Mouse (Mus musculus) MN1 (cell line): Measurements from ENCODE around the gene Cemip.

Source experiments
- DNase-seq: peaks from one replicate; pipeline ENCODE4 v3.0.0-alpha.2; 2016; ENCODE audit warnings: low spot score

The Cemip gene

DNA sequence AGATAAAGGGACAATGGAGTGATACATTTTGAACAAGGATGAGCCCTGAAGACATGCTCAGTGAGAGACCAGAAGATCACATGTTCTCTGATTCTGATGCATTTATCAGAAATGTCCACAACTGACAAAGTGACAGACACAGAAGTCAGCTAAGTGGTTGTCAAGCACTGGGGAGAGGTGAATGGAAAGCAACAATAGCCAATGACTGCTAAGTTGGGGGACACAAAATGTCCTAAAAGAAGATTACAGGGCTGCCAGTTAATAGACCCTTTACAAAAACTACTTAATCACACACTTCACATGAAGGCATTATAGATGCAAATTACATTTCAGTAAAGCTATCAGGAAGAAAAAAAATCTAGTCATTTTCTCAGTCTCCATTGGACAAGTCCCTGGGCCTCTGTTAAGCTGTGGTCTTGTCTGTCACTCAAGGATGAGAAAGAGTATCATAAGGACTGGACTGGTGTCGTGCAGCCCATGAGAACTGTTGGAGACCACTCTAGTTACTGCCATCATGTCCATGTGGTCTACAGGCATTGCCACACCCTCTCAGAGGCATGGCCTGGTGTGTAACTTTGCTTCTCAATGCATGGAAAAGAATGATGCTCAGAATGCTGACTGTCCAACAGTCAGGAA, 59.2 kb downstream of the Cemip start:
- DNase-seq, result no peak

DNA sequence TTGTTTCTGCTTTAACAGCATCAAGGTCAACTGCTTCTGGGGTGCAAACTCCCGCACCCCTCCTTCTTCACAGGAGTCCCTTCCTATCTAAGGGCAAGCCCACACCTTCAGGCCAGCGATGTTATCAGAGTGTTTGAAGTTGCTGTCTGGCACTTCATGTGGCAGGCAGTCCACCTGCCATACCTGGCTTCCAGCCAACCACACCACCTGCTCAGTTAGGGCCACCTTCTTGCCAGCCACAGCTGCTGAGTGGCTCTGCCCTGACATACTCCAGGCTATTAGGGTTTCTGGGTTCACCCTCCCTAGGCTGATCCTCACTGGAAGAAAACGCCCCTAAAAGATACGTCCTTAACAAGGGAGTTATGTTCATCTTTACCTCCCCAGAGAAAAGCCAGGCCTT, 60.2 kb downstream of the Cemip start:
- no peak for DNase-seq

GRCm38 (mm10) chr7:84023466-84023865, 62.8 kb downstream of the Cemip start:
- DNase-seq, result no peak

DNA sequence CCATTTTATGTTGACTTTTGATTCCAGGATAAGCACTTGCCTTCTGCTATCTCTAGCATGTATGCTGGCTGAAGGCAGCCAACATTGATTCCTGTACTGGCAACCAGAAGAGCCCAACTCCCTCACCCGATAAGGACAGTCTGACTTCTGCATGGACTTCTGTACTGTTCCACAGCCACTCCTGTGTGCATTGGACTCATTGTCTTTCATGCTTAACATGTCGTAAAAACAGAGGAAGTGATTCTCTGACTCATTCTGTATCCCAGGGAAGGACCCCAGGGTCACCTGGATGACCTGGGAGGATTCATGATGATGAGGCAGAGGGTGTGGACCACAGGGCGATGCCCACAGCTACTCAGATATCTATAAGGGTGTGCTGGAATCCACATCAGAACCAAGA, 63.8 kb downstream of the Cemip start:
- no peak for DNase-seq

GRCm38 (mm10) chr7:84019381-84019780, 66.9 kb downstream of the Cemip start:
- DNase-seq, result no peak

- no peak for DNase-seq
These were observed 67.7 kb downstream of the Cemip start for GRCm38 (mm10) chr7:84018291-84019266.

- no peak for DNase-seq
These were observed 71.3 kb downstream of the Cemip start for GRCm38 (mm10) chr7:84015050-84015449.

DNA sequence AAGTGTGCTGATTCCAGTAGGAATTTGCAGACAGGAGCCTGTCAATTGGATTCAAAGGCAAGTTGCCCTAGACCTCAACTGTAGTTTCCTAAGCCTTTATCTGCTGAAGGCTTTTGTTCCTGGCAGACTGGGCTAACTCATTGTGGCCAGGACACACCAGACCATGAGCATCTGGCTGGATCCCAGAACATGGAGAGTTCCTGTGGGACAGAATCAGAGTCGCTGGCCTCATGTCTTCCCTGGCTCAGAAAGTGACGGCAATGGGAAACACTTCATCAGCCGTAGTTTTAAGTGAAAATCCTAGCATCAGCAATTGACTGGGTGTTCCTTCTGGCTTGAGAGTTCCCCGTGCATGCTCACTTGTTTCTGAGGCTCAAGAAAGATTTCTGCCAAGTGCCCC, 72.6 kb downstream of the Cemip start:
- no peak for DNase-seq

GRCm38 (mm10) chr7:84004357-84004756, 81.9 kb downstream of the Cemip start:
- no peak for DNase-seq

DNA sequence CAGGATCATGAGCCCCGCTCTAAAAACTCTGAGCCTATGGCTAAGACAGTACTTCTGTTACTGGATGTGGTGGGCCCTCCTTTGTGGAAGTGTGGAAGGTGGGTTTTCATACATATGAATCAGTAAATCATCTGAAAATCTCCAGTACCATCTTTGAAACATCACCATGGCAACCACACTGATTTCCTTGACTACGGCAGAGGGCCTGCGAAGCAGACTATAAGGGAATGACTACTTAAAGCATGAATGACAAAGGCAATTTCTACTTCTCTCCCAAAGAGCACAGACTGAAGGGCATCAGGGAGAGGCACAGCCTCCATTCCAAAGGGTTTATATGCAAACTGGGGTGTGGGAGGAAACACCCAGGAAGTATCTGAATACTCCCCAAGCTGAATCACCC, 84.8 kb downstream of the Cemip start:
- no peak for DNase-seq

GRCm38 (mm10) chr7:84000671-84001070, 85.6 kb downstream of the Cemip start:
- no peak for DNase-seq

DNA sequence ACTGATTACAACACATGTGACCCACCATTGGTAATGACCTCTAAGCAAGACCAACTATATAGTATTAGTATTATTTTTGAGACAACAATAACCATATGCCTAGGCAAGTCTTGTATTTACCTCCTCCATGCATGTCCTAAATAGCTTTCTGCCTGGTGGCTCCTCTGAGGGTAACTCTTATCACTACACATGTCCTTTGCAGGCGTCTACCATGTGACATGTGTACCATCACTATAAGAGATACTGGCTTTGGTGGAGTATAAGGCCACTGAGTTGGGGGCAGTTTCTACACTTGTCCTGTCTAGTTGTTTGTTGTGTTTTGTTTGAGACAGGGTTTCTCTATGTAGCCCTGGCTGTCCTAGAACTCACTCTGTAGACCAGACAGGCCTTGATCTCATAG, 86.7 kb downstream of the Cemip start:
- no peak for DNase-seq

DNA sequence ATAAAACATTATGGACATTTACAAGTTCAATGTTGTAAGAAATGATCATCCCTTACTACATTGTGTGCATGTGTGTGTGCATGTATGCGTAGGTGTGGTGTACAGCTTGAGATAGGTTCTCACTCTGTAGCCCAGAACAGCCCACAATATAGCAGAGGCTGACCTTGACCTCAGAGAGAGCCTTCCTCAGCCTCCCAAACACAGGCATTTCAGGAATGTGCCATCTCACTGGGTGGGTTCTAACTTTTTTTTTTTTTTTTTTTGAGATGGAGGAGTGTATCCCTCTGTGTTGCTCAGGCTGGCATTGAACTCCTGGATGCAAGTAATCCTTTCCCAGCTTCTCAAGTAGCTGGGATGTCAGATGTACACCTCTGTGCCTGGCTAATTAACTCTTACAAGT, 92.0 kb downstream of the Cemip start:
- no peak for DNase-seq

DNA sequence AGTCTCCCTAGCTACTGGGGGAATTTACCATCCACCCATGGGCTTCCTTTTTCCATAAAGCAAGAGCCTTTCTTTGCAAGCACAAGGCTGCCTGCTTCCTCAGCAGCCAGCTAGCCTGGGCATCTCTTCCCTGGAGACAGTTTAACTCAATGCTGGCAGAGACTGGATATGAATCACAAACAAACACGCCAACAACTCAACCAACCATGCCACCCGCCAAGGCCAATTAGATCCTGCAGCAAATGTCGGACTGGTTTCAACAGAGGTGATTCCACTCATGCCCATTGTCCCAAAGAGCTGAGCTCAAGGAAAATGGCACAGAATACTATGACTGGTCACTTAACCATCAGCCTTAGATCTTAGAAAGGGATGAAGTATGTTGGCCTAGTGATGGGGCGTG, 97.0 kb downstream of the Cemip start:
- DNase-seq, result no peak

DNA sequence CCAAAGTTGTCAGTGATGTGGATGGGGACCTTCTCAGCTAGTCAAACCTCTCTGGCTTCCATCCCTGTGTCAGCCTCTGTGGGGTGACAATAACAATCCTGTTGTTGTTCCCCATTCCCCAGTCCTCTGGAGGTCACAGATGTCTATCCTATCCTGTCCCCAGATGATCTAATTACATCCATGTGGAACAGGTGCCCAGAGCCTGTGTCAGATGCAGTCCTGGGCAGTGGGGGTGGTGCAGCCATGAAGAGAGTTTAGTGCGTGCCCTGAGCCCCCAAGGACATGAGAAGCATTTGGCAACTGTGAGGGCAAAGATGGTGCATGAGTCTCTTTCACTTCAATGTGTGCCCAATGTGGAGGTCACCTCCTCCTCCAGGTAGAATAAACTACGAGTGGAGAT, 100.6 kb downstream of the Cemip start:
- no peak for DNase-seq

GRCm38 (mm10) chr7:83982566-83982965, 103.7 kb downstream of the Cemip start:
- no peak for DNase-seq

DNA sequence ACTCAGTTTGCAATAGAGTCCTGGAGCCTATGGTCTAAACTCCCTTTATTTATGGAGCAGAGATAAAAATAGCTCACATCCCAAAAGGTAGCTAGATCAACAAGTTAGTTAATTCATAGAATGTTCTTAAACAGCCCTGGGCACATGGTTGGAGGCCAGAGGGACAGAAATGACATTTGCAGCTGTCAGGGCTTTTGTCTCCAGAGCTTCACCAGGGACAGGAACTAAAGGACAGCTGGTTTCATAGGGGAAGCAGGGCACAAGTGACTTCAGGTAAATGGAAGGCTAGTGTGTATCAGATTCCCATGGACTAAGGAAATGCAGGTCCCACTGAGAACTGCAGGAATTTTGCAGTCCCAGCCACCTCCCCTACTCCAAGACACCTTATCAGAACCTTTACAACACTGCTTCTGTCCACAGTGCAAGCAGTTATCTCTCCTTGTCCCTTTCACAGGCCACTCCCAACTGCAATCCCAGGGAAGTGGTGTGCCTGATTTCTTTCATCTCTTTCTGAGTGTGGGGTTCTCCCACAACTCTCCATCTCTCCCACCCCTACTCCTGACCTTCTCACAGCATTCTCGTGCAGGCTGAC, 107.3 kb downstream of the Cemip start:
- DNase-seq, result no peak

GRCm38 (mm10) chr7:83978410-83978809, 107.9 kb downstream of the Cemip start:
- no peak for DNase-seq

DNA sequence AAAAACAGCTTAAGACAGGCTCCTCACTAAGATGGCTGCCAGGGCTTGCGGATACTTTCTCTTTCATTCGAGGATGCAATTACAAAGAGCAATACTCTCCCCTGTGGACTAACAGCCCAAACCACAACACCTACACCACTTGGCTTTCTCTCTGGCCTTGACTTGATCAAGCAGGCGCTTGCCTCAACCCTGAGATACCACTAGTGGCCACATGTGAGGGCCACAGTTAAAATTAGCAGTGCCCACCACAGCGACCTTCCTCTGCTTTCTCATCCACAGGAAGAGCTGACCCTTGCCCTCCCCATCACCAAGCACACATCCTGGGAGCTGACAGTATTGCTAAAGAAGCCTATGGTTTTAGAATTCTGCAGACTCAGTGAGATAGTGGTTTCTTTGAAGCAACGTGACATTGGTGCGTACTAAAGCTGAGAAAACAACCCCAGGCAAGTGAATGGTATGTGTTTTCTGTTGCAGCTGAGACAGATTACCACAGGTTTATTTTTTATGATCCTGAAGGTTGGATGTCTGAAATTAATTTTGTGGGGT, 109.8 kb downstream of the Cemip start:
- no peak for DNase-seq

DNA sequence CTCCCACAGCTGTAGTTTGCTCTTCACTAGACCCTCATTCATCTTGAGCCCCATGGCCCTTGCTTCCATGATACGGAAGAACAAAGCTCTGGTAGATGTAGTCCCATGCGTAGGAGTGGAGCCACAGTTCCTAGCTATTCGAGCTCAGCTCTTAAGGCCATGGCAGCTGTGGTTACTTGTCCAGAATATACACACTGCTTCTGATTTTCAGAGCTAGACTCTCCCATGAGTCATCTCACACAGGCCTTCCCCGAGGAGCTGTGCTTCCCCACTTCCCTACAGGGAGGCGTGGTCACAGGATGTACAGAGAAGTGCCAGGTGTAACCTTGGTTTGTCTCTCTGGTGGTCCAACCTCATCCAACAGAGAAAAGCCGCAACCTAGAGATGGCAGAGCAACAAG, 111.0 kb downstream of the Cemip start:
- no peak for DNase-seq

GRCm38 (mm10) chr7:83972485-83972884, 113.8 kb downstream of the Cemip start:
- no peak for DNase-seq

DNA sequence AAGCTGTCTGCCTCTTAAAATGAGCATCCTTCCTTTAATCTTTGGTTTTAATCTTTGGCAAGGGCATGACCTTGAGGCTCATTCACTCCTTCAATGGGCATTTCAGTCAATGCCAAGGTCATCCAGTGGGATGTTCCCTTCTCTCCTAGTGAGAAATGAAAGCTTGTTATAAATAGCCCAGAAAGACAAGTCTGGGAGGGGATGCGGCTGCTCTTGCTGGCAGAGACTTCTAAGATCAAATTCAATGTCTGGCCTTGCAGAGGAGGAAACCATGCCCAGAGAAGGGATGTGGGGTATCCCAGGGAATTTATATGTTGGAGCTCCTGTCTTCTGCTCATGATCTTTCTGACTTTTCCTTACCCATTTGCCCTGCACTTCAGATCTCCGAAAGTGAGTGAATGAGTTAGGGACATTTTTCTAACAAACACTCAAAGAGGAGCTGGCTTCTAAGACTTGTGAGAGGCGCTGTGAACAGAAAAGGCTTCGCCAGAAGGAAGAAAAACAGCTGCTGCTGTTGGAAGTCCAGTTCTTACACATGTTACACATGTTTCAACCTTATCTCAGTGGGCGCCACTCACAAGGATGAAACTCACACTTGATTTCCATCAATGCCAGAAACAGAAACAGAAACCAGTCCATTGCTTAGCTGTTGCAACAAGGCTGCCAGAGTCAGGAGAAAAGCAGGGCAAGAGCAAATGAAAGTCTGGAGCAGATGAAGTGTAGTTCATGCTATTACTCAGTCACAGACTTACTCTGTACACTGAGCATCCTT, 120.1 kb downstream of the Cemip start:
- DNase-seq, result no peak
